Mouse (Mus musculus) heart, embryonic 16.5 days (tissue): Measurements from ENCODE around the gene Maco1. TPM values are rescaled to one million over a fixed set of nuclear protein-coding genes. Genes with fewer than 3 reads are reported as not detected.

Experiments used
- ATAC-seq: fragments of 200-750 bp; cut with Nextera tagmentation; replicated peaks from 2 replicates; pipeline ENCODE4 v1.8.0; 2017; ENCODE audit warnings: moderate number of reproducible peaks; ENCODE audit not compliant: insufficient read depth, low FRiP score; ENCODE audit errors: extremely low read depth
- H3K27ac ChIP-seq: fragments of 300-500 bp; sonication (generic); 2 replicates; pipeline ENCODE4 v1.5.1; 2014; ENCODE audit warnings: mild to moderate bottlenecking, low read length, control low read depth, moderate library complexity
- H3K27me3 ChIP-seq: fragments of 300-500 bp; sonication (generic); 2 replicates; pipeline ENCODE4 v1.6.1; 2014; ENCODE audit warnings: low read length, mixed read lengths; ENCODE audit not compliant: control insufficient read depth, insufficient read depth
- H3K36me3 ChIP-seq: fragments of 300-500 bp; sonication (generic); 2 replicates; pipeline ENCODE4 v1.6.1; 2014; ENCODE audit not compliant: control insufficient read depth, insufficient read depth
- H3K4me1 ChIP-seq: fragments of 300-500 bp; sonication (generic); 2 replicates; pipeline ENCODE4 v1.6.1; 2014; ENCODE audit warnings: low read length, mixed read lengths; ENCODE audit not compliant: control insufficient read depth, insufficient read depth
- H3K4me2 ChIP-seq: fragments of 300-500 bp; sonication (generic); 2 replicates; pipeline ENCODE4 v1.6.1; 2014; ENCODE audit warnings: low read depth, mild to moderate bottlenecking, control low read depth, low read length
- H3K4me3 ChIP-seq: fragments of 300-500 bp; sonication (generic); 2 replicates; pipeline ENCODE4 v1.5.1; 2014; ENCODE audit warnings: mild to moderate bottlenecking, control low read depth, low read length
- H3K9ac ChIP-seq: fragments of 300-500 bp; sonication (generic); 2 replicates; pipeline ENCODE4 v1.6.1; 2014; ENCODE audit warnings: low read length, control low read depth
- H3K9me3 ChIP-seq: fragments of 300-500 bp; sonication (generic); replicated peaks from 2 replicates; pipeline ENCODE4 v1.6.1; 2016; ENCODE audit warnings: low read length; ENCODE audit not compliant: control insufficient read depth
- WGBS: fragments of 180-500 bp; shearing (Covaris S2); extraction: QIAGEN DNeasy Blood & Tissue Kit; methylation state at CpG from one replicate; pipeline ENCODE4 v1.1.7; 2014; 5-methylcytosine and 5-hydroxymethylcytosine counted together
- polyA plus RNA-seq: library from polyadenylated mRNA; unstranded; fragments of >200 nt; fragmentation: Nextera tagmentation; extraction: Ambion mirVana; gene quantifications from 2 replicates; pipeline ENCODE4 v1.2.1, GENCODE M21; 2015

The Maco1 gene
- polyA plus RNA-seq, 1 experiment from 2014 or later, result 25.3 TPM

- Histone ChIP-seq H3K9ac (no peak overlapping the region), H3K4me3 (no peak overlapping the region), H3K27me3 (no peaks in the 10 kb centered on the region), H3K36me3 (no peaks in the 10 kb centered on the region), H3K27ac (no peak overlapping the region), H3K4me2 (no peak overlapping the region), H3K9me3 (no peaks in the 10 kb centered on the region), H3K4me1 (peaks cover 6% of the 10 kb centered on the region)
- ATAC-seq, result no peak
- 52% methylated on average over 7 of the region's 7 CpGs for WGBS
Observed at GRCm38 (mm10) chr4:134776246-134776645, 76.9 kb downstream of the Maco1 start.

DNA sequence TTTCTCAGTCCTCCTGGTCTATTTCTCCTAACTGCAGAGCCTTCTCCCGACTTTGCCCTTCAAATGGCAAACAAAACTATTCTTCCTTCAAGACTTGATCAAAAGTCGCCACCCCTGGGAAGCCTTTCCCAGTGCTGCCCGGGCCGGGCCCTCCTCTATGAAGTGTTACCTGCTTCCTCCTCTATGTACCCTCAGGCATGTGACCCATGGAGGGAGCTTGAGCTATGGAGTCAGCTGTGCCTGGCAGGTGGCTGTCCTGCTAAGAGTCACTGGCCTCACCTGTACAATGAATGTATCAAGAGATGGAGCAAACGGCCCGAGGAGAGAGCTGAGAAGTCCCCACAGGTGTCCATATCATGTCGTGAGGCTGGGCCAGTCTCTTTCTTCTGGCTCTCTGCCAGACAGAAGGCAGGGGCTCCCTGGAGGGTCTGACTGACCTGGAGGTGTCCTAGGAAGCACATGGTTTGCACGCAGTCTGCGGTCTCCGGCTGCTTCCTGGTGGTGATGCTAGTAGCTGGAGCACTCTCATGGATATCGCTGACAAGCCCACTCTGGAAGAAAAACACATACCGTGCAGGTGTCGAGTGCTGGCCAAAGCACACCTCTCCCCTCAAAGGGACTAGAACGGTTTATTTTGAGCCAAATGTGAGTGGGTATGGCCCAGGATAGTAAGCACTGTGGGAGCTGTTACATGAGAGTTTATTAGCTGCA, 77.8 kb downstream of the Maco1 start:
- ATAC-seq, result no peak

GRCm38 (mm10) chr4:134774126-134774525, 79.0 kb downstream of the Maco1 start:
- no peak overlapping the region for H3K4me3 ChIP-seq
- peaks cover 7% of the 10 kb centered on the region for H3K4me1 ChIP-seq
- no peaks in the 10 kb centered on the region for H3K27me3 ChIP-seq
- no peaks in the 10 kb centered on the region for H3K36me3 ChIP-seq
- no peaks in the 10 kb centered on the region for H3K9me3 ChIP-seq
- 77% methylated on average over 6 of the region's 6 CpGs for WGBS
- H3K4me2 ChIP-seq, result no peak overlapping the region
- no peak for ATAC-seq
- no peak overlapping the region for H3K27ac ChIP-seq
- no peak overlapping the region for H3K9ac ChIP-seq

More for the DNA sequence above, 77.8 kb downstream of the Maco1 start:
- no peak overlapping the region for H3K9ac ChIP-seq
- no peaks in the 10 kb centered on the region for H3K36me3 ChIP-seq
- peaks cover 6% of the 10 kb centered on the region for H3K4me1 ChIP-seq
- H3K27me3 ChIP-seq, result no peaks in the 10 kb centered on the region
- H3K9me3 ChIP-seq, result no peaks in the 10 kb centered on the region
- 40% methylated on average over 14 of the region's 14 CpGs for WGBS
- no peak overlapping the region for H3K4me3 ChIP-seq
- H3K4me2 ChIP-seq, result no peak overlapping the region
- H3K27ac ChIP-seq, result no peak overlapping the region

- H3K4me3 ChIP-seq, result no peak overlapping the region
- H3K4me1 ChIP-seq, result peaks cover 16% of the 10 kb centered on the region
- no peaks in the 10 kb centered on the region for H3K27me3 ChIP-seq
- H3K36me3 ChIP-seq, result no peaks in the 10 kb centered on the region
- H3K9ac ChIP-seq, result no peak overlapping the region
- peak; percentile 33; the same call in 1 of the 2 replicates for ATAC-seq
- no peak overlapping the region for H3K27ac ChIP-seq
- H3K4me2 ChIP-seq, result no peak overlapping the region
- 47% methylated on average over 4 of the region's 4 CpGs for WGBS
- H3K9me3 ChIP-seq, result no peaks in the 10 kb centered on the region
Observed at GRCm38 (mm10) chr4:134772805-134773674, 80.1 kb downstream of the Maco1 start.

DNA sequence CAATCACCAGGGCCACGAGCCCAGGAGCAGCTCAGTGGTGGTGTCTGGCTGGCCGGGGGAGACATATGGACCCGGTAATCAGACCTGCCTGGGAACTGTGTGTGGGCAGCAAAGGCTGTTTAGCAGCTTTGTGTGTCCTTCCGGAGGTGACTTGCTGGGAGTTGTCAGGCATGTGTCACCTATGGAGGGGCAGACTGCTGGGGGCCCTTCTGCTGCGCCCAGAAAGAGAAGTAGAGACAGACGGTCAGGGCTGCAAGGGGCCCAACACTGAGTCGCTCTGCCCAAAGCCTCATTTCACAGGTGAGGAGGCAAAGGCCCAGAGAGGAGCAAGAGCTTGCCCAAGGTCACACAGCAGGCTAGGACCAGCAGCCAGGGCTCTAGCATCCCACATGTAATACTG, 83.3 kb downstream of the Maco1 start:
- Histone ChIP-seq H3K9ac (no peak overlapping the region), H3K4me1 (peaks cover 25% of the 10 kb centered on the region), H3K27me3 (no peaks in the 10 kb centered on the region), H3K4me3 (no peak overlapping the region), H3K9me3 (no peaks in the 10 kb centered on the region), H3K27ac (no peak overlapping the region), H3K4me2 (no peak overlapping the region), H3K36me3 (no peaks in the 10 kb centered on the region)
- WGBS, result 76% methylated on average over 7 of the region's 7 CpGs
- no peak for ATAC-seq

DNA sequence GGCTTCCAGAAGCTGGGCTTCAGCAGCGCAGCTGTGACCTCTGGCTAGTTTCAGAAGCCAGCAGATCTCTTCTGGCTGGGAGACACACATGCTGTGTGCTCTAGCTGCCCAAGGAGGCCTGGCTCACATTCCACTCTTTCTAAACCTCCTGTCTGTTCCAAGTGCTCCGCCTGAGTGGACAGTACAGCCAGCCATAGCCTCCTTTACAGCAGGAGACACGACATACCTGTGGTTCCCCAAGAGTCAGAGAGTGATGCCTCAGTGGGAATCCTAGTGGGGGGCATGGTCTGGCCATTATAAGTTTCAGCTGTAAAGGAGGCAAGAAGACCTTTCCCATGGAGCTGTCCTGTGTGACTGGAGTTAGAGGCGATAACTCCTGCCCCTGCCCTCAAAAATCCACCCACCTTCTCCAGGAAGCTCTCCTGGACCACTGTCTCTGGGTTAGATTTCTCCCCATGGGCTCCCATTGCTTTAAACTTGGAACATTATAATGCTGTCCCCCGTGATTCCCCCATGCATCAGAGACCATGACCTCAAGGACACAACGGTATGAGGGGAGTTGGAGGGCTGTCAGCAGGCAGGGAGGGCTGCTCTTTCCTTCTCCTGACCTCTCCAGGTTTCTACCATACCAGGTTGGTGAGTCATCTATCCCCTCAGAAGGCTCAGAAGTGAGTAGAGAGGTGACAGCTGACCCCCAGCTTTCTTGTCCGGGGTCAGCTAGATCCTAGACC, 83.9 kb downstream of the Maco1 start:
- Histone ChIP-seq H3K27ac (no peak overlapping the region), H3K27me3 (no peaks in the 10 kb centered on the region), H3K36me3 (no peaks in the 10 kb centered on the region), H3K9me3 (no peaks in the 10 kb centered on the region), H3K9ac (no peak overlapping the region), H3K4me3 (no peak overlapping the region), H3K4me2 (no peak overlapping the region), H3K4me1 (peaks cover 32% of the 10 kb centered on the region)
- WGBS, result 50% methylated on average over 7 of the region's 7 CpGs
- ATAC-seq, result no peak

DNA sequence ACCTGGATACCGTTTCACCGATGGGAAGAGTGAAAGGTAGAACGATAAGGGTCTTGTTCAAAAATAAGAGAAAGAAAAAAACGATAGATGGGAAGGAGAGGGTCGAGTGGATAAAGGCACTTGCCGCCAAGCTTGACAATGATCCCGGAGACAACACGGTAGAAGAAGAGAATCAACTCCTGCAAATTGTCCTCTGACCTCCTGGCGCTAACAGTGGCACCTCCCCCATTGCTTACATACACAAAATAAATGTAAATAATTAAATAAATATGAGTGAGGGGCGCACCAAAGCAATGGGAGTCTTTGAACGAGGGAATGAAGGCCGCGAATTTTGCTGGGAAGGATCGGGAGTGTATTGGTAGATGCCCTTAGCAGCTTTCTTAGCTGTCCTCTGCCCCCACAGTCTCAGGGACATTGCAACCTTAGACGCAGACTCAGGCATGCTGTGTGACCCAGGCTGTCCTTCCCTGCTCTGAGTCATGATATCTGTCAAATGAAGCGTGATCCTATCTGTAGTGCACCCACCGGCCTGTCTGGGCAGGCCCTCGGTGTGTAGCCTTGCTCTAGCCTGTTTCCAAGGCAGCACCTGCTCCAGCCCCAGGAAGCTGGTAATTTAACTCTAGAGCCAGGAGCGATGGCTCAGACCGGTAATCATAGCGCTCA, 84.8 kb downstream of the Maco1 start:
- 13% methylated on average over 21 of the region's 21 CpGs for WGBS
- H3K4me2 ChIP-seq, result peak overlapping the region; percentile 90
- no peaks in the 10 kb centered on the region for H3K27me3 ChIP-seq
- H3K27ac ChIP-seq, result no peak overlapping the region
- H3K4me3 ChIP-seq, result peak overlapping the region; percentile 84
- no peak for ATAC-seq
- H3K36me3 ChIP-seq, result no peaks in the 10 kb centered on the region
- no peaks in the 10 kb centered on the region for H3K9me3 ChIP-seq
- H3K9ac ChIP-seq, result peak overlapping the region; percentile 91
- H3K4me1 ChIP-seq, result peaks cover 37% of the 10 kb centered on the region

GRCm38 (mm10) chr4:134767426-134768225, 85.5 kb downstream of the Maco1 start, which contains the start of gene Ldlrap1:
Ldlrap1 (minus strand) TSS chr4:134768024.
- H3K27me3 ChIP-seq, result no peaks in the 10 kb centered on the region
- no peaks in the 10 kb centered on the region for H3K36me3 ChIP-seq
- peak within 1 kb of the TSS; percentile 84 for H3K4me3 ChIP-seq
- no peaks in the 10 kb centered on the region for H3K9me3 ChIP-seq
- peak within 1 kb of the TSS; percentile 90 for H3K4me2 ChIP-seq
- under 1% methylated on average over 75 of the region's 80 CpGs for WGBS
- ATAC-seq, result peak; percentile 81
- H3K9ac ChIP-seq, result peak within 1 kb of the TSS; percentile 91
- peaks cover 34% of the 10 kb centered on the region for H3K4me1 ChIP-seq
- peak within 1 kb of the TSS; percentile 58 for H3K27ac ChIP-seq
